Mouse (Mus musculus) liver, postnatal 0 days (tissue): ENCODE measurements around the gene Cd99l2.

Experiments
- CTCF ChIP-seq: sonication (generic); IDR thresholded peaks from 2 replicates; pipeline ENCODE4 v1.5.1; 2016; ENCODE audit warnings: antibody characterized with exemption, low read depth
- EP300 ChIP-seq: IDR thresholded peaks from 2 replicates; pipeline ENCODE4 v1.6.1; 2016; ENCODE audit warnings: antibody characterized with exemption, low read depth, mild to moderate bottlenecking

GRCm38 (mm10) chrX:71434860-71435259 is 57.8 kb downstream of the Cd99l2 start:
- TF ChIP-seq CTCF (no peak), EP300 (no peak)
